Mouse (Mus musculus) liver, postnatal 0 days (tissue): Measurements from ENCODE around the gene Dlgap5.

Experiments used
- CTCF ChIP-seq: sonication (generic); IDR thresholded peaks from 2 replicates; pipeline ENCODE4 v1.5.1; 2016; ENCODE audit warnings: antibody characterized with exemption, low read depth
- EP300 ChIP-seq: IDR thresholded peaks from 2 replicates; pipeline ENCODE4 v1.6.1; 2016; ENCODE audit warnings: antibody characterized with exemption, low read depth, mild to moderate bottlenecking

- TF ChIP-seq CTCF: no peak
- TF ChIP-seq EP300: no peak
These were observed 26.7 kb upstream of the Dlgap5 start for GRCm38 (mm10) chr14:47444907-47445306.
